Mouse (Mus musculus): ENCODE data around the gene Tmem164. TPM values are rescaled to one million over a fixed set of nuclear protein-coding genes. Genes with fewer than 3 reads are reported as not detected.

Tmem164 gene
- polyA plus RNA-seq, 1 experiment, result 15.9 TPM

GRCm38 (mm10) chrX:142869844-142870243 is 188.6 kb downstream of the Tmem164 start:
- no peak for DNase-seq
- Histone ChIP-seq H3K27ac (ENCODE audit: insufficient read depth, low read depth, low read length) (no peak overlapping the region), H3K36me3 (ENCODE audit: control insufficient read depth, insufficient read depth, low read length) (no peaks in the 10 kb centered on the region), H3K4me1 (ENCODE audit: control insufficient read depth, insufficient read depth, low read length) (no peaks in the 10 kb centered on the region; the same call in 1 of the 2 replicates), H3K4me3 (ENCODE audit: insufficient read depth, low read depth, low read length) (no peak overlapping the region), H3K27me3 (replicated peaks; ENCODE audit: control insufficient read depth, insufficient read depth, low read length) (no peaks in the 10 kb centered on the region)
- WGBS, result 72% methylated on average over 2 of the region's 2 CpGs
- TF ChIP-seq CTCF (conservative IDR thresholded peaks at IDR 0.05; ENCODE audit: insufficient read depth, insufficient read length, low read depth, low read length), result no peak
- no peak for TF ChIP-seq POLR2A (IDR thresholded peaks at IDR 0.05; ENCODE audit: low read depth, low read length)

GRCm38 (mm10) chrX:142882255-142882654 is 201.0 kb downstream of the Tmem164 start:
- no peak overlapping the region for H3K27ac ChIP-seq (ENCODE audit: insufficient read depth, low read depth, low read length)
- TF ChIP-seq CTCF (conservative IDR thresholded peaks at IDR 0.05; ENCODE audit: insufficient read depth, insufficient read length, low read depth, low read length) (no peak), POLR2A (IDR thresholded peaks at IDR 0.05; ENCODE audit: low read depth, low read length) (no peak)
- WGBS, result 75% methylated on average over 5 of the region's 5 CpGs
- H3K36me3 ChIP-seq (ENCODE audit: control insufficient read depth, insufficient read depth, low read length), result no peaks in the 10 kb centered on the region
- no peak for DNase-seq
- no peaks in the 10 kb centered on the region for H3K27me3 ChIP-seq (replicated peaks; ENCODE audit: control insufficient read depth, insufficient read depth, low read length)
- no peak overlapping the region for H3K4me3 ChIP-seq (ENCODE audit: insufficient read depth, low read depth, low read length)
- no peaks in the 10 kb centered on the region for H3K4me1 ChIP-seq (ENCODE audit: control insufficient read depth, insufficient read depth, low read length)

GRCm38 (mm10) chrX:142883593-142883992 is 202.4 kb downstream of the Tmem164 start:
- no peak for TF ChIP-seq POLR2A (IDR thresholded peaks at IDR 0.05; ENCODE audit: low read depth, low read length)
- TF ChIP-seq CTCF (conservative IDR thresholded peaks at IDR 0.05; ENCODE audit: insufficient read depth, insufficient read length, low read depth, low read length), result no peak
- 93% methylated on average over 4 of the region's 4 CpGs for WGBS
- DNase-seq, result no peak

GRCm38 (mm10) chrX:142885962-142886361 is 204.8 kb downstream of the Tmem164 start:
- Histone ChIP-seq H3K27ac (ENCODE audit: insufficient read depth, low read depth, low read length) (no peak overlapping the region), H3K4me1 (ENCODE audit: control insufficient read depth, insufficient read depth, low read length) (no peaks in the 10 kb centered on the region), H3K36me3 (ENCODE audit: control insufficient read depth, insufficient read depth, low read length) (no peaks in the 10 kb centered on the region), H3K4me3 (ENCODE audit: insufficient read depth, low read depth, low read length) (no peak overlapping the region), H3K27me3 (replicated peaks; ENCODE audit: control insufficient read depth, insufficient read depth, low read length) (no peaks in the 10 kb centered on the region)
- TF ChIP-seq CTCF (conservative IDR thresholded peaks at IDR 0.05; ENCODE audit: insufficient read depth, insufficient read length, low read depth, low read length) (no peak), POLR2A (IDR thresholded peaks at IDR 0.05; ENCODE audit: low read depth, low read length) (no peak)
- 89% methylated on average over 7 of the region's 7 CpGs for WGBS
- DNase-seq, result no peak

More at GRCm38 (mm10) chrX:142883593-142883992, 202.4 kb downstream of the Tmem164 start:
- H3K36me3 ChIP-seq (ENCODE audit: control insufficient read depth, insufficient read depth, low read length), result no peaks in the 10 kb centered on the region
- no peak overlapping the region for H3K4me3 ChIP-seq (ENCODE audit: insufficient read depth, low read depth, low read length)
- H3K27me3 ChIP-seq (replicated peaks; ENCODE audit: control insufficient read depth, insufficient read depth, low read length), result no peaks in the 10 kb centered on the region
- no peak overlapping the region for H3K27ac ChIP-seq (ENCODE audit: insufficient read depth, low read depth, low read length)
- H3K4me1 ChIP-seq (ENCODE audit: control insufficient read depth, insufficient read depth, low read length), result no peaks in the 10 kb centered on the region

Measured in kidney, adult 2 months (tissue).